Comparison of ENCODE assay signal across 8 mouse cellular contexts in genomic region chr11:117497256-117498136, GRCm38 (mm10). TPM values are rescaled to one million over a fixed set of nuclear protein-coding genes. Genes with fewer than 3 reads are reported as not detected.
DNase-seq lines count a peak whose midpoint lies in the region; ATAC-seq and TF ChIP-seq lines count a peak whose summit lies in the region.

No protein-coding gene starts in this region.

- TF ChIP-seq CTCF in kidney, postnatal 0 days (IDR thresholded peaks at IDR 0.05; ENCODE audit: low read depth), result no peak

- intact Hi-C loops in heart, postnatal 10 days (cut with DNase I), result loop anchor here (10.0 kb wide), 1 partner anchor 337 kb away; no protein-coding TSS in a partner anchor

- no peaks in the 10 kb centered on the region for H3K9me3 ChIP-seq in forebrain, embryonic 12.5 days
- H3K9me3 ChIP-seq in kidney, postnatal 0 days (replicated peaks; ENCODE audit: low read length), result no peaks in the 10 kb centered on the region

- peak overlapping the region; percentile 43 for H3K4me2 ChIP-seq in forebrain, embryonic 12.5 days
- peak overlapping the region; percentile 40 for H3K4me2 ChIP-seq in kidney, postnatal 0 days (ENCODE audit: low read length)

- peaks cover 11% of the 10 kb centered on the region; the same call in 1 of the 2 replicates for H3K27me3 ChIP-seq in forebrain, embryonic 12.5 days
- H3K27me3 ChIP-seq in kidney, postnatal 0 days (ENCODE audit: insufficient read depth, low read length), result no peaks in the 10 kb centered on the region

- DNase-seq in embryo, embryonic 10.5 days (ENCODE audit: low spot score), result peak; percentile 85
- DNase-seq in heart, postnatal 10 days, result peak; percentile 75 to 82
- peak; percentile 79 for DNase-seq in kidney, postnatal 0 days (ENCODE audit: low spot score)
- peak; percentile 65 for DNase-seq in lung, postnatal 14 days
- DNase-seq in right cerebral cortex, postnatal 25 days, result peak; percentile 23
- no peak for DNase-seq in cerebellum, adult 9-10 months

- WGBS in forebrain, embryonic 12.5 days, result 5% methylated on average over 16 of the region's 16 CpGs
- 7% methylated on average over 16 of the region's 16 CpGs for WGBS in kidney, postnatal 0 days

- H3K9ac ChIP-seq in forebrain, embryonic 12.5 days, result peak overlapping the region; percentile 41
- no peak overlapping the region for H3K9ac ChIP-seq in kidney, postnatal 0 days (ENCODE audit: low read depth, low read length)

- H3K27ac ChIP-seq in forebrain, embryonic 12.5 days, result peak overlapping the region; percentile 95
- H3K27ac ChIP-seq in kidney, postnatal 0 days, result peak overlapping the region; percentile 62

- H3K4me3 ChIP-seq in forebrain, embryonic 12.5 days (replicated peaks), result no peak overlapping the region
- no peak overlapping the region for H3K4me3 ChIP-seq in kidney, postnatal 0 days (replicated peaks; ENCODE audit: low read depth, low read length)

- no peaks in the 10 kb centered on the region for H3K36me3 ChIP-seq in forebrain, embryonic 12.5 days (replicated peaks)
- H3K36me3 ChIP-seq in kidney, postnatal 0 days (ENCODE audit: insufficient read depth, low read length), result no peaks in the 10 kb centered on the region

- peak; percentile 95 for ATAC-seq in forebrain, embryonic 12.5 days (ENCODE audit: low FRiP score)
- ATAC-seq in kidney, postnatal 0 days (replicated peaks; ENCODE audit: low FRiP score, low read depth), result peak; percentile 85; the same call in 1 of the 2 replicates
- no peak for ATAC-seq in megakaryocyte, adult 5-6 weeks (ENCODE audit: poor library complexity, severe bottlenecking)

- H3K4me1 ChIP-seq in forebrain, embryonic 12.5 days, result peaks cover 51% of the 10 kb centered on the region
- H3K4me1 ChIP-seq in kidney, postnatal 0 days (replicated peaks; ENCODE audit: insufficient read depth, low read length), result peaks cover 3% of the 10 kb centered on the region; the same call in 1 of the 2 replicates

RNA-seq across cellular contexts. Expression of gene Gm11733, which starts 13.3 kb away (rescaled TPM):
- polyA plus RNA-seq in forebrain, embryonic 12.5 days (2016; fragmentation: Nextera tagmentation; extraction: Ambion mirVana), result 0.20 TPM in 1 of 2 replicates, not detected in the other
- not detected for total RNA-seq in heart, postnatal 10 days (2021)
- not detected in 2 replicates for polyA plus RNA-seq in kidney, postnatal 0 days (2015; fragmentation: Nextera tagmentation; extraction: Ambion mirVana)
- not detected in 2 replicates for total RNA-seq in megakaryocyte, adult 5-6 weeks (2015)
- not detected in 2 replicates for total RNA-seq in megakaryocyte, adult 5-6 weeks (2017)
